Mouse (Mus musculus) activated CD4-positive, CD25-positive, alpha-beta regulatory T cell, adult 4 months (primary cell): ENCODE data around the gene Sytl3. TPM values are rescaled to one million over a fixed set of nuclear protein-coding genes. Genes with fewer than 3 reads are reported as not detected.
"Not testable (repeated sequence)": the region's sequence is repeated elsewhere in the genome, so short reads cannot be mapped to it uniquely, and the experiment has no call there.

ENCODE experiments used
- ATAC-seq: one replicate; pipeline ENCODE4 v1.8.0; 2017
- polyA plus RNA-seq, 2 experiments: library from polyadenylated mRNA; unstranded; fragments of 100-300 nt; shearing (Covaris generic); gene quantifications; one replicate each; pipeline ENCODE4 v1.2.1; 2017

Sytl3 gene
- polyA plus RNA-seq, 2 experiments from 2014 or later, result 2.9 to 6.2 TPM

DNA sequence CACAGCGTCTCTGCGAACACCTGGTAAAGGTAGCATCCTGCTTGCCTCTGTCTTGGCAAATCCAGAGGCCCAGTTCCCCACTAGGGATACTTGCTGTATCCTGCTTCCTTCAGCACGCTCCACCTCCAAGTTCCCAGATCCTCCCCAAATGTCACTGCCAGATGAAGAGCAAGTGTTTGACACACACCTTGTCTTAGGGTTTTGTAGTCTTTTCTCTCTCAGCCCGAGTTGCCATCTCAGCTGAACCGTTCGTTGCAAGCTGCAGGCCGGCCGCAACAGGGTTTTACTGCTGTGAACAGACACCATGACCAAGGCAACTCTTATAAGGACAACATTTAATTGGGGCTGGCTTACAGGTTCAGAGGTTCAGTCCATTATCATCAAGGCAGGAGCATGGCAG, 12.1 kb upstream of the Sytl3 start:
- ATAC-seq, result not testable (repeated sequence)

DNA sequence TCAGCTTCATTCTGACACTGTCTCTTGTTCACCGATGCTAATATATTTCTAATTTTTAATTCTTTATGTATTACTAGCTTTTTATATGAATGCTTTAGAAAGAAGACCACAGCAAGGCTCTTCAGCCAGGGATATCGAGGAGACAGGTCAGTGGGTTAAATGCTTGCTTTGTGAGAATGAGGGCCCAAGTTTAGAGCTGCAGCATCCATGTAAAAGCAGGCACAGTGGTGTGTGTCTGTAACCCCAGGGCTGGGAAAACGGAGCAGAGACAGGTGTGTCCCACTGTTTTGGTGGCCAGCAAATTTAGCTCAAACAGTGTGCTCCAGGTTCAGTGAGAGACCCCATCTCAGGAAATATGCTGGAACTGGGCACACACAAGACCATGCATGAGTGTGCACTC, 11.4 kb upstream of the Sytl3 start:
- not testable (repeated sequence) for ATAC-seq

DNA sequence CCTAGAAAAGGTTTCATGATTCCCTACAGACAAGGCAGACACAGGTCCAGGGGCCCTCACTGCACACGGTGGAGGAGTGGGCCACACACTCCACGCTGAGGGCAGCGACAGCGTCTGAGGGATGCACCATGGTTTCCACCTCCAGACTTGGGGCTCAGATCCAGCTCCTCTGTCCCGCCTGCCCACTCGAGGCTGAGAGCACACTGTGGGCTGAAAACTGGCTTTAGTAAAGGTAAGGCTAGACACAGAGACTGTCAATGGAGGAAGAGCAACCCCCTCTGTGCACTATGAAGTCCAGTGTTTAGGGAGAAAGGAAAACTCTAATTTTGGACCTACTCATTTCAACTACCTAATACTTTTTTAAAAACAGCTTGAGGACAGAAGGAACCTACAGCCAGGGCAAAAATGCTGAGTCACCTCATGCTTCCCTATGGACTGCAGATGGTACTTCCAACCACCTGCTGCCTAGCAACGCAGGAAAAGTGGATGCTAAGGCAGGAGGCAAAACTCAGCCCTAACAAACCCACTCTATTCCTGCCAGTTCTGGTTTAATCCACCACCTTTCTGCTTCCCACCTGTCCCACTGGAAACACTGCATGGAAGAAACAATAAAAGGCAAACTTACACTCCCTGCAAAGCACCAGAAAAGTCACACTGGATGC, 7.9 kb upstream of the Sytl3 start:
- ATAC-seq, result not testable (repeated sequence)

DNA sequence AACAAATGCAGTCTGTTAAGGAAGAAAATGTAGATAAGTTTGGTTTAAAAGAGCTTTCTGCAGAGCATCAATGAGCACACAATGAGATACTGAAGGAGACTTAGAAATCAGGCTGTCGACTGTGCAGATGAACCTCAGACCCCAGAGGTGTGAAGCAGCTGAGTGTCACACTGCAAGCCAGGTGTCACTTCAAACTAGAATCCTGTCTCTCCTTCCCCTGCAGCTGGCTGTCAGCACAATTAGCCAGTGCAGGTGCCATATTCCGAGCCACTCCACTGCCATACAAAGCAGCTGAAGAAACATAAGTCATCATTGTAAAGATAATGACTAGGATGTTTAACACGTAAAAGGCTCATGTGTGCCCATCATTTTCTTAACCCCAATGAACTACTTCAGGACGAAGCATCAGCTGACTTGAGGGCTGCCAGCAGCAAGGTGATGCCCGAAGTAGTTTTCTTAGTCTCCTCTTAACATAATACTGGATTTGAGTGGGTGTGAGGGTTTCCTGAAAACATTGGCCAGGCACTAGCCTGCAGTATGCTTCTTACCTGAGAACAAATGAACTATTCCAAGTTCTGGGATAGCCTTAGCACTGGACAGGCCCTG, 5.4 kb upstream of the Sytl3 start:
- ATAC-seq, result not testable (repeated sequence)

DNA sequence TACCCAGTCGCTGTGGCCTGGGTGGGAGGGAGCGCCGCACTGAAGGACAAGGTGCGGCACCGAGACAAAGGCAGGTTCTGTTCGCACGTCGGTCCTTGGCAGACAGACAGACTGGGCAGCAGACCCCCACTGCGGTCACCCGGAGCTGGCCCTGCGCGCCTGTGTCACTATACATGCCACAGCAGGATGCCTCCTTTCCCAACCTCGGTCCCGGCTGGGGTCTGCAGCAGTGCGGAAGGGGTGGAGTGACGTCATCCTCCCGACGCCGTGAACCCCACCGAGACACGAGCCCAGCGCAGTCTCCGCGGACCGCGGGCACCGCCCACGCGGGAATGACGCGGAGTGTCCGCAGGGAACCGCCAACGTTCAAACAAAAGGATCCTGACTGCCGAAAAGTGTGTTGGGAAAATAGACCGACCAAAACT, 3.8 kb upstream of the Sytl3 start:
- peak; percentile 18 for ATAC-seq

DNA sequence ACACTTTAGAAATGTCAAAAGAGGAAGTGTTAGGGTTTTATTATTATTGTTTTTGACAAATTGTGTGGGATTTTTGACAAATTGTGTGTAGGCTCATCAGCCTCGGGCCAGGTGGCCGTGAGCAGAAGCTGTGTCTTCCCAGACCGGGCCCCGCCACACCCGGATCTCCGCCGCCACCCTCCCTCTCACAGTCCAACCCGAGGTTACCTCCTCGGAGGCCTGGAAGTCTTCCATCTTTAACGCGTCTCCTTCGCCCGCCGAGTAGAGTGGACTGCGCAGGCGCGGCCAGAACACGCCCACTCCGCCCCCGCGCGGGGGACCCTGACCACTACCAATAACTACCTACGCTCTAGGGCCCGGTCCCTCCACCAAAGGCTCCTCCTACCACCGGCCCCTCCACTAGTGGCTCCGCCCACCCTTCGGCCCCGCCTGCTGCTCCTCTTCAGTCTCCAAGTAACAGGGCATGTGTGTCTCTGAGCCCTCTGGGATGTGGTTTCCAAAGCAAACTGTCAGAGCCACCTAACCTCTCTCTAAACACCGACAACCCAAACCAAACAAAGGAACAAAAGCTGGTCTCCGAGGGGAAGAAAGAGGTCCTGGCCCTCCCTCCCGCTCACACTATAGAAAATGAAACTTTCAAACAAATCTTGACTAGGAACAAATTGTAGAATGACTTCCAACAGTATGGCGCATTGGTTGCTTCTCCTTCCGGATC, 3.2 kb upstream of the Sytl3 start, which contains the start of gene Dynlt1f:
Gene Dynlt1f (minus strand): TSS at position 334 of the 715 bp plus-strand sequence.
- peak; percentile 84 for ATAC-seq

DNA sequence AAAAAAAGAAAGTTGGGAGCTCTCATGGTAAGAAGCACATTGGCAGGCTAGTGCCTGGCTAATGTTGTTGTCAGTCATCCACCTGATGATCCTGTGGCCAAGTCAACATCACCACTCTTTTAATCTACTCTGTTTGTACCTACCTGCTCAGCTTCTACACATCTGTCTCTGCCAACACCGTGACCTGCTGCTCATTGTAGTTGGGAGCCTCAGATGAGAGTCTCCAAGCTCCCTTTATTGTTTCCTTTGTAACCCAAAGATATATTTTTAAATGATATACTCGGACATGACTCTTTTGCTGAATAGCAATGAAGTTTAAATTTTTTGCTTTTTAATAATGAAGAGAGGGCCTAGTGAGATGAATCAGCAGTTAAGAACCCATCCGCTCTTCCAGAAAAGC, 2.4 kb upstream of the Sytl3 start:
- ATAC-seq, result not testable (repeated sequence)

DNA sequence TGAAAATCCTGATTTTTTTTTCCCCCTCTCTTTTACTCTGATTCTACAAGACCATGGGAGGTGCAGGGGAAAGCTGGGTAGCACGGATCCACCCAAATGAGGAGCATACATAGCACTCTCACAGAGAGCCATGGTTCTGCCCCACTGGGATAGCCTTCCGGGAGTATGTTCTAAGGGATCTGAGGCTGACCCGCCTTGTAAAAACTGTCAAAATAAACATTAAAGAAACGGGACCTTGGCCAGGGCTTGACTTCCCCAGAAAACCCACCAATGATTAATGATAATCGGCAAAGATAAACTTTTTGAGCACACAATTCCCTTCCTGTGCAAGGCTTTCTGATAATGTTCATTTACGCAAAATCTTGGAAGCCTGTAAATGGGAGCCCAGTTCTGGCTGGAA, 1.7 kb downstream of the Sytl3 start:
- not testable (repeated sequence) for ATAC-seq

DNA sequence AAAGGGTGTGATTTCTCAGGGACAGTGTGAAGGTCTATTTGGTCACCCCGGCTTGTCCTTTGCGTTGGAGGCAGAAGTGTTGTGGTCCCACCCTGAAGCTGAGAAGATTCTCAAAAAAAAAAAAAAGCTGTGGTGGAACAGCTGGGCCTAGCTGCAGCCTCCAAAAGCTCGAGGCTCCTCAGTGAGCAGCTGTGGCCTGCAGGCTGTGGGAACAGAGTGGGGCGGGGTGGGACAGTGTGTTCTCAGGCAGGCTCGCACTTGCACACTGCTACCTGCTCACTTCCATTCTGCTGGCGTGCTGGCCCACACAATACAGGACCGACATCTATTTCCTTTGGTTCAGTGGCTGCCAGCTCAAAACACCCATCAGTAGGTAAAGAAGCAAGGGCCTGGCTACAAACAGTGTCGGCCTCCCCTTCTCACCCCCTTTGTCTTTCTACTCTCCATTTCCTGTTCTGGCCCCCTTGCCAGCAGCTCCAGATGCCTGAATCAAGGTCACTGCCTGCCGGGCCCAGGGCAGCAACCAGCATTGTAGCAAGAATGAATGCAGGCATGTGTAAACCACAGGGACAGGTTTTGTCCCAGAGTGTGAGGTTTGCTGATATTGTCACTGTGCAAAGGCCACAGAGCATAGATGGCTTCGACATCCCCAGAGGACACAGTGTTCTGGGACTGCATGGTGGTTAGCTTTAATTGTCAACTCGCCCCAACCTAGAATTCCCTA, 2.4 kb downstream of the Sytl3 start:
- not testable (repeated sequence) for ATAC-seq

DNA sequence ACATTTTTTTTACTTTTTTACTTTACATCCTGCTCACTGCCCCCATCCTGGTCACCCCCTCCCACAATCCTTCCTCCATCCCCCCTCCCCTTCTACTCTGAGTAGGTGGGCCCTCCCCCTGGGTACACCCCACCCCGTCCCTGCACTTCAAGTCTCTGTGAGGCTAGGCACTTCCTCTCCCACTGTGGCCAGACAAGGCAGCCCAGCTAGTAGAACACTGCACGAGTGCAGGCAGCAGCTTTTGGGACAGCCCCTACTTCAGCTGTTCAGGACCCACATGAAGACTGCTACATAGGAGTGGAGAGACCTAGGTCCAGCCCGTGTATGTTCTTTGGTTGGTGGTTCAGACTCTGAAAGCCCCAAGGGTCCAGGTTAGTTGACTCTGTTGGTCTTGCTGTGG, 3.9 kb downstream of the Sytl3 start:
- not testable (repeated sequence) for ATAC-seq

DNA sequence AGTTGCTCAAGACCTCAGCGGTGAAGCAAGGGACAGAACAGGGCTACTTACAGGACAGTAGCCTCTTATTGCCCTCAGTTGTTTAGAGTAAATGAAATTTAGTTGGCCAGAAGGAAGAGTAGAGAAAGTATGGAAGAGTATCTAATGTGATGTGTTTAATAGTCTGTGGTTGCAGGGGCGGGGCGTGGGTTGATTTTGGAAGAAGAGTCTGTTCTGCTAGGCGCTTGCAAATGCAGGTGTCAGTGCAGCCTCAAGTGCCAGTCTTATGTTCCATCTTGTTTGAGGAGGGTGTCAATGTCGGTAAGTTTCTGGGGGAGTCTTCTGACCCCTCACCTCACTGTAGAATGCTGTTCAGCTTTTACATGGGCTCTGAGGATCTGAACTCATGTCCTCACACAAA, 6.5 kb downstream of the Sytl3 start:
- ATAC-seq, result not testable (repeated sequence)

DNA sequence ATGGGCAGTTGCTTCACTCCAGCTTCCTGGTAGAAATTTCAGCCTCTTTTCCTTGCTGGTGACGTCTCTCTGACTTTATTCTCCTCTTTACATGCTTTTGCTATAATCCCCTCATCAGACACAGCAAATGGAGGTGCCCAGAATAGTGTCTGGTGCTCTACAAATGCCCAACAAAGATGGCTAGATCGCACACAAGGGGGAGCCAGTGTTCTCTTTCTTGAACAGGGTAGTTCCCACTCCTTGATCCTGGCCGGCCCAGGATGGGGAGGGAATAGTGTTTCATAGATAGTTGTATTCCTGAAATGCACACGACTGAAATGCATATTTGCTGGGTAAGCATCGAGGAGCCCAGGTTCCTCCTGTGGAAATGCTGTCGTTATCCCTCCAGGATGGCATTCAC, 9.6 kb downstream of the Sytl3 start:
- ATAC-seq, result not testable (repeated sequence)

DNA sequence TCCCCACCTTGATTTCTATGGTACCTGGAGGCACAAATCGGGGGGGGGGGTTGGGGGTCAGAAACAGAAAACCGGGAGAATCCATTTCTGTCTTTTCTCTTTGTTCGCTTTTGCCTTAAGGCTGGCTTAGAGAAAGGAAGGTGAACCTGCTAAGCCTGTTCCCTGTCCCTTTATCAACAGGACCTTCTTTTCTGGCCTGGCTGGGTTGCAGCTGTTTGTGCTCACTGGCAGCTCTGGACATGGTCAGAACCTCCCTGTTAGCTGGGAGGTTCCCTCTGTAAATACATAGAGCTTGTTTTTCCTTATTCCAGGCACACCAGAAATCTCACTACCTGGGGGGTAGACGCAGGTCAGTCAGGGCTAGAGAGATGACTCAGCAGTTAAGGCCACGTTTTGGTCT, 15.4 kb downstream of the Sytl3 start:
- not testable (repeated sequence) for ATAC-seq

DNA sequence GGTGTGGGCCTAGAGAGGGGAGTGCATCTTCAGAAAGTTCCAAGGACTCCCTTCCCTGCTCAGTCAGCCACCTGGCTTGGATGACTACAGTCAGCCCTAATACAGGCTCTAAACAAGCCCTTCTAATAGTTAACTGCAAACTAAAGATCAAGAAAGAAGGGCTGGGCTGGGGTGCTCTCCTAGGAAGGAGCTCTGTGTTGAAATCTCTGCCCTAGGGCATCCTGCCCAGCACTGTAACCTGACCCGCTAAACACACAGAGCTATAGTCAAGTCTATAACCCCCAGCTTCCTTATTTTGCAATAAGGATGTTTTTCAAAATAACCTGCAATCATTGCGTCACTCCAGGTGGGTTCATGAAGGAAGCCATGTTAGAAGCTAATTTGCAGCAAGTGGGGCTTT, 19.2 kb downstream of the Sytl3 start:
- ATAC-seq, result not testable (repeated sequence)

DNA sequence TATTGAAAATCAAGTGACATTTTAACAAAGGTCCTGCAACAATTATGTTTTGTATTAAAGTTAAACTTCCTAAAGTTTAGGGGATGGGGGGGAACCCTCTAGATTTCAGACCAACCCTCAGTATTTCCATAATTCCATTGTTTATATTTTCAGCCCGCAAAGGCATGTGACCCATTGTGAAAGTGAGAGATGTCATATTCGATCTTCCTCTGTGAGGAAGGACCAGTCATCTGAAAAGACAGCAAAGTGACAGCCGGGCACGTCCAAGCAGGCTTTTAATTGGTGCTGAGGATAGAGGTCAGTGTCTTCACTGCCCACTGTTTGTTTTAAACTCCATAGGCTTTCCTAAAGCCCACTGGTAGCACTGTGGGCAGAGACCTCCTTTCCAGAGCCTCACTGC, 22.8 kb downstream of the Sytl3 start:
- ATAC-seq, result not testable (repeated sequence)

DNA sequence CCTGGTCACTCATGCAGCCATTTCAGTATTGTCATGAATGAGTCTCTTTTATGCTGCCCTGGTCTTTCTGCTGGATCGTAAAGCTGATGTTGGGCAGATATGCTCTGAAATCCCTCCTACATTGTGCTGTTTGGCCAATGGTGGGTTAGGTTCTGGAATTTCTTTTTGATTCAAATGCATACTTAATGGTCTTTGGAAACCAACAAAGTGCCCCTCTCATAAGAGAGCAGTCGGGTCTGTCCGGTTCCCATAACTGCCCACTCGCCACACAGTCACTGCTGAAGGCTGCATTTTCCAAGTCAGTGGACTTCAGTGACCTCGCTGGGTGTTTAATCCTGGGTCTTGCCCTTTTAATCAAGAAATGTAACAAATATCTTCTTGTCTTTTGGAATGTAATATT, 24.8 kb downstream of the Sytl3 start:
- not testable (repeated sequence) for ATAC-seq

DNA sequence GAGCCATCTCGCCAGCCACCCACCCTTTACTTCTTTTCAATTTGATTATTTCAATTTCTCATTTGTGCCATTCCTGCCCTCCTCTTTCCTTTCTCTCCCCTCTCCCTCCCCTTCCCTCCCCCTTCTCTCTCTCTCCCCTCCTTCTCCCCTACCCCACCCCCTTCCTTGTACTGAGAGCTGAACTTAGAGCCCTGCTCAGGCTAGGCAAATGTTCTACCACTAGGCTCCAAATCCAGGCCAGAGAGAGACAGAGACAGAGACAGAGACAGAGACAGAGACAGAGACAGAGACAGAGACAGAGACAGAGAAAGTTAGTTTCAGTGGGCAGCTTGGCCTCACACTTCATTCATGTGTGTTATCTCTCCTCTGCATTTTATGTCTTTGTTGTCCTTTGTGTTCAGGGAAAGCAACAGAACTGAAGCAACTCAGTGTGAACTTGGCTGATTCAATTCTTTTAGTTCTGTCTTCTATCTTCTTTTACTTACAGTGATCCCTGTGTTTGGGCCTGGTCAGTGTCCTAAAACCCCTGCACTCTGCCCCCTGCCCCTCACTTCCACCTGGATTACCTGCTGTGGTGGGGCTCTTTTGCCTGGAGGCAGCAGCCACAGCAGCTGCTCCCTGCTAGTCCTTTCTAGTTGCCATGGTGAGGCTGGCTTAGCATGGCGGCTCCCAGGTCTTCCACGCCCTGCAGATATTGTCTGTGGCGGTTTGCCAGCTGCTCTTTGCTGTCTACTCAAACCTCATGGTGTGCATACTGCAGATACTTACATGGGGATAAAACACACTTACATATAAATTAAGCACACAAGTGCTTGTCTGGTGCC, 25.8 kb downstream of the Sytl3 start:
- ATAC-seq, result not testable (repeated sequence)

DNA sequence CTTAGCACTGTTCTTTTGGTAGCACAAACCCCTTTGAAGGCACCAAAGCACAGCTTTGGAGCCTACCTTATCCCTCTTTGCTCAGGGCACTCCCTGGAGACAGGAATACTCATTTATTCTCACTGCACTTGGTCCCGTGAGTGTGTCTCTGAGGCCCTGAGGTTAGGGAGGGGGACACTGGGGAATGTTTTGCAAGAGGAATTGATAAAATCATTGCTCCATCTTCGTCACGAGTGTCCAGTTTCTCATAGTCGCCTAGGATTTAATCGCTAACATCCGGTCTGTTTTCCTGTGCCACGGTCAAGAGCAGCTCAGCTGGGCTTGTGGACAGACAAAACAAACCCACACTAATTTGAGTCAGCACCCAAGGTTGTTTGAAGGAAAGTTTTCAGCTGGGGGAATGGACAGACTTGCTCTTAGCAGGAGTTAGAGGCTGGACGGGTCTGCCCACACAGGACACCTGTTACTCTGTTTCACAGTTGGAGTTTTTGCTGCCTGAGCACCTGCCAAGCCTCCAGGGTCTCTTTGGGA, 26.5 kb downstream of the Sytl3 start:
- ATAC-seq, result not testable (repeated sequence)

DNA sequence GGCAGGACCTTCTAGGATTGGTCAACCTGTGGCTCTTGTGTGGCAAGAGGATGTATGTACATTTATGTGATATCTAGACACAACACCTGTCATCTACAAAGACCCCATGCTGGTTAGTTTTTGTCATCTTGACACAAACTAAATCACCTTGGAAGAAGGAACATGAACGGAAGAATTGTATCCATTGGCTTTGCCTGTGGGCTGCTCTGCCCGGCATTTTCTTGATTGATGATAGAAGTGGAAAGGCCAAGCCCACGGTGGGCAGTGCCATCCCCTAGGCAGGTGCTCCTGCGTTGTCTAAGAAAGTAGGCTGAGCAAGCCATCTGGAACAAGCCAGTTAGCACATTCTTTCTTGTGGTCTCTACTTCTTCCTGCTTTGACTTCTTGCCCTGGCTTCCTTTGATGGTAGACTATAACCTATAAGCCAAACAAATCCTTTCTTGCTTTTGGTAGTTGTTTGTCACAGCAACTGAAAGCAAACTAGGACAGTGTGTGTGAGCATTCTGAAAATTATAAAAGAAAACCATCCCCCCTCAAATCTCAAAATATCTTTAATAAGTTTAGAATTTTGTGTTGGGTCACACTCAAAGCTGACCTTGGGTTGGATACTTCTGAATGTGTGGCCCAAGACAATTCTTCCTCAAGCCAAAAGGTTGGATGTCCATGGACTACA, 27.5 kb downstream of the Sytl3 start:
- ATAC-seq, result not testable (repeated sequence)

DNA sequence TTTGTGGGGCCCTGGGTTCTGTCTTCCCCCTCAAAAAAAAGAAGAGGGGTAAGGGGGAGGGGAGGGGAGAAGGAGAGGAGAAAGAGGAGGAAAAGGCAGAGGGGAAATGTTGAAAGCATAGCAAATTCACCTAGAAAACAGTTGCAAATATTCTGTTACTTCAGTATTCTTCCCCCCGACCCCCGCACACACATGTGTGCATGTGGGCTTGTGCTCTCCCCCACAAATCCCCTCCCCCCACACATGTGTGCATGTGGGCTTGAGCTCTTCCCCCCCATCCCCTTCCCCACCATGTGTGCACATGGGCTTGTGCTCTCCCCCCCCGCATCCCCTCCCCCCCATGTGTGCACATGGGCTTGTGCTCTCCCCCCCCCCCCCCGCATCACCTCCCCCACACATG, 30.5 kb downstream of the Sytl3 start:
- not testable (repeated sequence) for ATAC-seq

DNA sequence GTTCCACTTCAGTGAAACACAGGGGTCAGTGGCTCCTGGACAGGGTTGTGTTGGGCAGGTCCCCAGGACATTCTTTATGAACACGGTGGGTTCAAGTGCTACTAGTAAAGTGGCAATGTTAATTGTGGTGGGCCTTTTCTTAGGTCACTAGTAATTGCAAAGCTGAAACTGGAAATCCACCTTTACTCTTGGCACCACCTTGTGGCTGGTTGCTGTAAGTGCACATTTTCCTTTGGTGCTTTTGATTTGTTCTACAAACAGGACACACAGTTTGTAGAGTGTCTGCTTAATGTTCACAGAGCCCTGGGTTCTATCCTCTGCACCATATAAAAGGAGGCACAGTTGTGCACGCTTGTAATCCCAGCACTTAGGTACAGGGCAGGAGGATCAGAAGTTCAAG, 32.7 kb downstream of the Sytl3 start:
- ATAC-seq, result not testable (repeated sequence)
